Mouse (Mus musculus): ENCODE measurements around the gene Rnf227.

The Rnf227 gene

DNA sequence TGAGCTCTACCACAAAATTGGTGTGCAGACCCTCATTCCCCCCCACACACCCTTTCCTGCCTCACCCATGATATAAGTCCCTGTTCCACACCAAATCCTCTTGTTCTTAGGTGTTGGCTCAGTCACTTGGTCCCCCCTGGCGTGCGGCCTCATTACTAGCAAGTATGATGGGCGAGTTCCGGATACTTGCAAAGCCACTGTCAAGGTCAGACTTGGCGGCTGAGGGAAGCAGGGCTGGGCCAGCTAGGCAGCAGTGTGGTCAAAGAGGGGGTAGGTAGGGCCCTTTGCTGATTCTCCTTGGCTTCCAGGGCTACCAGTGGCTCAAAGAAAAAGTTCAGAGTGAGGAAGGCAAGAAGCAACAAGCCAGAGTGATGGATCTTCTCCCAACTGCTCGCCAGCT is 9.1 kb upstream of the Rnf227 start:
- no peak for DNase-seq (ENCODE audit: low read depth)

DNA sequence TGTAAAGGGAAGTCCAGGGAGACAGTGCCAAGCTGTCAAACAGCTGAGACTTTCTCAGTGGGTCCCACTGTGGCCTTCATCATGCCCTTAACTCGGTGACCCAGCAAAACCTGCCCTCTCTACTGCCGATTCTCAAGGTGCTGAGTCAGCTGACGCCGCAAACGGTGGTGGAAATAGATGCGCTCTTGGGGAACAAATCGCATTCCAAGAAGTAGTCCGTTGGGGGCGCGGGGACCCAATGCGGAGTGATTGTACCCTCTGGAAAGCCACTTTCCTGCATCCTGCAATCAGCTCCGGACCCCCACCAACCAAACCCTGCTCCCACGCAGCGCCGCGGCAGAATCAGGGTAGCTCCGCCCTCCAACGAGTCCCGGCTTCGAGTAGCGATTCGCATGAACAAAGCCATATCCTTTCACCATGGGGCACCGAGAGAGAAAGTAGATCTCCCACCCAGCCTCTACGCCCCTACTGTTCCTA is 8.3 kb upstream of the Rnf227 start:
- DNase-seq (ENCODE audit: low read depth), result peak; percentile 49

DNA sequence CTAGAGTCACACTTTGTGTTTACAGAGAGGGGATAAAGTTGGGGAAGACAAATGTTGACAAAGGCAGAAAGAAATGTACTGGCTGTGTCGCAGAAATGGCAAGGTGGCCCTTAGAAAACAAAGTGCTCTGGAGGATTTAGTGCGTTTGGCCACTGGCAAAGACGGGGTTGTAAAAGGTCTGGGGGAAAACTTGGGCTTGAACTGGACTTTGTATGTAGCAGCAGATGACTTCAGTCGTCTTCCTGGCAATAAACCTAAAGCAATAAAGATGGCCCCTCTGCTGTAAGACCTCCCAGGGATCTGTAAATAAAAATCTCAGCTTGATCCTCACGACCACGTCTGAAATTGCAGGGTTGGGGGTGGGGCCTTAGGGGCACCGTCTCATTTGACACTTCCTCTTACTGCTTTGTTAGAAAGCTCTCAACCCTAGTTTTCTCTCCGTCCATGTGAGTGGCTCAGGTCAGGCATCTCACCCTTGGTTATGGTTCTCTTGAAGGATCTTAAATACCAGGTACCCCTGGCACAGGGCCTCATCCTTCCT is 7.5 kb upstream of the Rnf227 start:
- DNase-seq (ENCODE audit: low read depth), result no peak

DNA sequence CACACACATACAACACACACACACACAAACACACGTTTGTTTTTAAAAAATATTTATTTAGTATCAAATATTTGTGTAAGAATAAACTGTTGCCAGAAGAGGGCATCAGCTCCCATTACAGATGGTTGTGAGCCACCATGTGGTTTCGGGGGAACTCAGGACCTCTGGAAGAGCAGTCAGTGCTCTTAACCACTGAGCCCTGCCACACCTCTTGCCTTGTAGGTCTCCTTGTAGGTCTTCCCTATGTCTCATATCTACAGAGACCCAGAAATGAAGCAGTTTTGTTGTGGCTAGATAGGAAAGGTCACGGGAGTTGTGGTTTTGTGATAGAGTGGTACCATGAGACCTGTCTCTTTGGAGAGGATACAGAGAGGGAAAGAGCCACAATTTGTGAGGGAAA is 6.3 kb upstream of the Rnf227 start:
- DNase-seq (ENCODE audit: low read depth), result peak; percentile 67

DNA sequence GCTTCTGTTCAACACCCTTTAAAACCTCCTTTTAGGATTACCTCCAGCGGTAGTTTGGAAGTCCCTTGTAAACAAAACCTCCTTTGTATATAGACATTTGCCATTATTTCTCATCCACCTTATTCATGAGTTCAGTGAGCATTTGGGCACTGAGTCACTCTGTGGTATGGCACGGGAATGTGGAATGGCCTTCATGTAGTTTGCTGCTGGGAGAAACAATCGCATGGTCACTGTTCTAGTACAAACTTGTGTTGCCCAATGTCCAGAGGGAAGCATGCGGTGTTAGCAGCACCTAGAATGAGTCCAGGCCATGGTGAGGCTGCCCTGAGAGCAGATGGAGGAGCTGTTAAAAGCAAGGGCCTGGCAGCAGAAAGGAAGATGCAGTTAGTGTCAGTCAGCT is 5.5 kb upstream of the Rnf227 start:
- peak; percentile 74 for DNase-seq (ENCODE audit: low read depth)

DNA sequence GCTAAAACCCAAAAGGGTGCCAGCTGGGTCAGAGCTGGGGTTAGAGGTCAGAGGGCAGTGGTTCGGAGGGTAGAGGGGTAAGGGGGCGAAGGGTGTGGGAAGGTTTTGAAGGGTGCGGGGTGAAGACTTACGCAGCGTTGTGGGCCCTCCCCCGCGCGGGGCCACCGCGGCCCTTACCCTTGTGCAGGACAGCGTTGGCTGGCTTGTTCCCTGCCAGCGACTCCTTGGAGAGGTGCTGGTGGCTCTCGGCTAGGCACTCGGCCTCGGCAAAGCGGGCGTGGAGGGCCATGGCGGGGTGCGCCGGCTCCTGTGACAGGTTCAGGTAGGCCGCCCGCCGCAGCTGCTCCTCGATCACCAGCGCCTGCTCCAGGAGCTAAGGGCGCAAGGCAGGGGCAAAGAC is 6.2 kb downstream of the Rnf227 start:
- no peak for DNase-seq (ENCODE audit: low read depth)

DNA sequence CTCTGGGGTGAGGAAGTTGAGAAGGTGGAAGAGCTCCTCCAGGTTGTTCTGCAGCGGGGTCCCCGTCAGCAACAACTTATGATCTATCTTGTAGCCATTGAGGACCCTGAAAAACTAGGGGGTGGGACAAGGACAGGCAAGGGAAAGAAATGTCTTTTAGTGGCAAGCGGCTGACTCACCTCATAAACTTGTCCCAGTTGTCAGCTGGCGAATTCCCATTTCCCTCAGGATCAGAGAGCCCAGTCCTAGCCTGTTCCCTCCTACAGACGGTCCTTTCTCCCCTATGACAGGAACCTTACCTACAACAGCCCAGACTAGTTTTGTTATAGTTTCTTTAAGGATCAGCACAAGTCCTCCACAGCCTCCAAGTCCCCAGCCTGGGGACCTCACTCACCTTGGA is 16.3 kb downstream of the Rnf227 start:
- DNase-seq (ENCODE audit: low read depth), result no peak

DNA sequence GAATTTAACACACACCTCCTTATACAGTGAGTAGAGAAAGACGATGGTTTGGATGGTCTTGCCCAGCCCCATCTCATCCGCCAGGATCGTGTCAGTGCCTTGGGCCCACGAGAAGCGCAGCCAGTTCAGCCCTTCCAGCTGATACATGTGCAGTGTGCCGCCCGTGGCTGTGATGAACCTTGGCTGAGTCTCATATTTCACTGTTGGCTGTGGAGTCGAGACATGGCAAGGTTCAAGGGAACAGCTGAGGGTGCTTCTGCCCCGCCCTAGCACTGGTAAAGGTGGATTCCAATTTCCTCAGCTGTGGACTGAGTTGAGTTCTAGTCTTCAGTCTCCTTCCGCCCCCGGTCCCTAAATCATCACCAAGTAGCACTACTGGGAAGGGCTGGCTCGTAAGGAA is 17.4 kb downstream of the Rnf227 start:
- DNase-seq (ENCODE audit: low read depth), result no peak

DNA sequence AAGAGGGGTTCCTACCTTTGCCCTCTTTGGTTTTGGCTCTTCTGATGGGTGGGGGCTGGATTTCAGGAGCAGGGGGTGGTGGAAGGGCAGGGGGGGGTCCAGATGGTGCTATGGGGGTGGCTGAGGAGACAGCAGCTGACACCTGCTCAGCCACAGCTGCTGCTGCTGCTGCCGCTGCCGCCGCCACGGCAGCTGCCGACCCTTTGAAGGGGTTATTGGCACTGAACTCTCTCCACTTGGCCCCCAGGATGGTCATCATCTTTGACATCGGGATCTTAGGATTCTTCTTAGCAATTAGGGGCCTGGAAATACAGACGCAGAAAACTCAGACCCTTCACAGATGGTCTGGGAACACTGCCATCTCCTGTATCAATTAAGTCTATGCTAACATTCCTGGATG is 21.8 kb downstream of the Rnf227 start:
- no peak for DNase-seq (ENCODE audit: low read depth)

DNA sequence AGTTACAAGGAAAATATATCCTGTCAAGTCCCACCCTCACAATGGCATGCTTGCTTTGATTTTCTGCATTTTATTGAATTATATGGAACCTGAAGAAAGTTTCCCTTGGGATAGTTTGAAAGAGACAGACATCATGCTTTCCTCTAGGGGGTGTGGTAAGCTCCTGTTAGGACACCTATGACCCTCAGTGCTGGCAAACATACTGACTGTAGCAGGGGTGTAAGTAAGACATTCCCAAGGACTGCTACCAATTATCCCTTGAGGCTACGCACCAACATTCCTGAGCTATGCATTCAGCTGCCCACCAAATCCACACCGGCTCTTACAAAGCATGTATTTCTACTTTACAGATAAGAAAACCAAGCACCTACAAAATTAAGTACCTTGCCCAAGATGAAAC is 22.2 kb downstream of the Rnf227 start:
- peak; percentile 68 for DNase-seq (ENCODE audit: low read depth)

DNA sequence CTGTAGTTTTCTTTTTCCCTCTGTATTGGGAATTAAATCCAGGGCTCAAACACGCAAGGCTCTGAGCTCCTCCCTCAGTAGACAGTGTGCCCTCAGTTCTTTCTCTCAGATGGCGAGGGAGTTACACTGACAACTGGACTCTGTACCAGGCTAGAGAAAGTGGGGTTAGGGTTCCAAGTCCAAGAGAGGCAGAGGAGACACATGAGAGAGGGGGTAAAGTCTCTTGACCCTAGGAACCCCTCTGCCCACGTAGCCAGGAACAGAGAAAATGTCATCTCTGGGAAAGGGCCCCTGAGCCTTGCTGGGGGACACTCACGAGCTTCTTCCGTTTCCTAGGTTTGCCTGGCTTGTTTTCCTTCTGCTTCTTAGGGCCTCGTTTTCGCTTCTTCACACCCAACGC is 24.1 kb downstream of the Rnf227 start:
- no peak for DNase-seq (ENCODE audit: low read depth)

DNA sequence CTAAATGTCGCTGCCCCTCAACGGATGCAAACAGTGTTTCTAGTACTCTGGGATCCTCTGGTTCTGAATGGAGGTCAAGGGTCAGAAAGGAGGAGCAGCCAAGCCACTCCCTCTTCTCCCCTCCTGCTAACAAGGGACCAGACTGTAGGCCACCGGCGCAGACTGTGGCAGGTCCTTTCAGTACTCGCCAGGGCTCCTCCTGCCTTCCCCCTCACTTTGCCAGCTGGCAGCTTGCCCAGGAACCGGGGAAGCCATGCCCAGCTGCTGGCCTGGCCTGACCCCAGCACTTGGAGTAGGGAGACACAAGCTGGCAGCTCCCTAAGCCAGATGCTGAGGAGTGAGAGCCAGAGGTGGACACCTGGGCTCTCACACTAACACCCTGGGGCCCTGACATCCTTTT is 24.6 kb downstream of the Rnf227 start:
- peak; percentile 89 for DNase-seq (ENCODE audit: low read depth)

DNA sequence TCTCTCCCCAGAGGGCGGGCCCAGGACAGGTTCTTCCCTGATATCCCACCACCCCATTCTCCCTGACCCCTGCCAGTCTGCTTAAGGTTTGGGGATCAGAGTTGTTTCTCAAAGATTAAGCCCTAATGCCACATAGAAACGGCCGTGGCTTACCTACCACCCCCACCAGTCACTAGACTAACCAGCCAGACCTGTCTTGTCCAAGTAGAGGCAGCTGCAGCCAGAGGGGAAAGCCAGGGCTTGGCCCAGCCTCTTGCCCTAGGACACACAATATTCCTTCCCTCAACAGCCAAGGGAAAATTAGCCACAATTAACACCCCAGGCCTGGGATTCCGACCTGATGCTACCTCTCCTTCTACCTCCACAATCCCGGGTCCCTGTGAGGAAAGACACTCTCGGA is 25.5 kb downstream of the Rnf227 start:
- DNase-seq (ENCODE audit: low read depth), result no peak

DNA sequence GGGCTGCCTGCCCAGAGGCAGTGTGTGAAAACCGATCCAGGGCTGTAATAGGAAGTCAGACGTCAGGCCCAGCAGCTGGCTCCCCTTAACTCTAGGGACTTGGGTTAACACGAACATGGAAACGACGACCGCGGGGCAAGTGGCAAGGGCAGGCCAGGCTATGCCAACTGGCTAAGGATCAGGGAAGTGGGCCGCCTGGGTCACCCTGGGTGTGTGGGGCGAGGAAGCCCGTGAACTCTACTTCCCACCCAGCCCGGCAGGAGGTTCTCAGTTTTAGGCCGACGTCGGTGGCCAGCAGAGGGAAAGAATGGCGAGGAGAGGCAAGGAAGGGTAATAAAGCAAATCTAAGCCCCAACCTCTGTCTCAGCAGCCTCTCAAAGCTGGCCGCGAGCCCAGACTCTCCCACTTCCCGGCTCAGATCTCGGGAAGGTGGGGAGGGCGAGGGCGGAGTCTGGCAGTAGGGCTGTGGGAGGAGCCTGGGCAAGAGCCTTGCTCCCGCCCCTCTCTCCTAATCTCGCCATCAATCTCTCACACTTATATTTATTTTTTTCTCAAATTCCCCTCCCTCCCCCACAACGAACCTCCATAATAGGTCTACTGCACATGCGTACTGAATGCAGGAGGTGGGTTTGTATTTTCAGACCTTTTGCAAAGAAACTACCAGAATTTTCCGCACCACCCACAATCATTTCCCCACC is 26.0 kb downstream of the Rnf227 start:
- peak; percentile 100 for DNase-seq (ENCODE audit: low read depth)

DNA sequence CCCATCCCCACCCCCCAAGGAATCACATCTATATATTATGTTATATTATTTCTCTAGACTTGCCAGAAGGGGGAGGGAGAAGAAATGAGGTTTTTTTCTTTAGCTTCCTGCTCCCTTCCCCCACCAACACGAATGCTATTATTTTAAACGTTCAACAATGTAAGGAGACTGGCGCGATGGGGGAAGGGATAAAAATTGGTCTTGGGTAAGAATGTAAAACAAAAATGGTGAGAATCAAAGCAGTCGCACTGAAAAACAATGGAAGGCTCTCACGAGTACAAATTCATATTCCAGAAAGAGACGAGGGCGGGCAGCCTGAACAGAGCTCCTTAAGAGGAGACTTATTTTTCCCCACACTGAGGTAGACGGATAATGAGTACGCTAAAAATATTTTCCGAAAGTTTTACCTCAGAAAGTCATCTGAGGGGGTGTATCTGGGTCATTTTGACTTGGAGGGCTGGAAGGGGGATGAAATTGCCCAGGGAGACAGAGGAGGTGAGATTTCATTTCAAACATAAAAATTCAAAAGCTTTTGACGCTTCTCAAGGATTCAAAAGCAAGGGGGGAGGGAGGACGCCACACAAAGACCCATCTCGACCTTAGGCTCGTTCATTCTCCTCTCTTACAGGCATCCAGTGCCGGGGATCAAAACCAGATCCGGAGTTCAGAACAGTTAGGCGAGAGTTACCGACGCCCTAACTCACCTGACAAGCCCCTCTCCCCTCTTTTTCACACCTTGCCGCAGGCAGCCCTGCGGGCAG is 26.8 kb downstream of the Rnf227 start:
- DNase-seq (ENCODE audit: low read depth), result peak; percentile 44

DNA sequence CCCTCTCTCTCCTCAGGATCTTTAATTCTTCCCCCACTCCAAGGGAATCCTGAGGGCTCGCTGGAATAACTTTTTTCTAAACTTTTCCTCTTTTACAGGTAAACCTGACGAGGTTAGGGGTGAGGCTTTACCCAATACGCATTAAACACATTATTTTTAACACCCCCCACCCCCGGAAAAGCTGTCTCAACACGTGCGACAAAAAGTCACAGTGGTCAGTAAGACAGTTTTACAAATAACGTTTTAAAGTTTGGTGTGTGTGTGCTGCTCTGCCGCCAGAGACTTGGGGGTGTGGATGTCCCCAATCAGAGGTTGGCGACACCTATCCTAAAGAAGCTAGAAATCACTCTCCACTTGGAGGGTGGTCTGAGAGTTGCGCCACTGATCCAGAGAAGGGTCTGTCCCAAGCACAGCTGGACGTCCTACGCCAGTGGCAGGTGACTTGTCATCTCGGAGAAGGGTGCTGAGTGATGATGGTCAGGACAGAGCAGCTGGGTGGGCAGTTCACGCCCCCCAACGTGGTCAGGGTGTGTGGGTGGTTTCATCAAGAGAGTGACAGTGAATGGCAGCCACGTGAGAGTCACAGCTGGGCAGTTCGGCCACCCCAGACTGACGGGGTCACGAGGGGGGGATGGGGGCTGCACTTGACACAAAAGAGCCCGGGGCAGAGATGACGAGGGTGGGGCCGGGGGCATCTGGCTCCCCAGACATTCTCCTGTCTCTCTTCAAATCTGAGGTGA is 27.5 kb downstream of the Rnf227 start:
- DNase-seq (ENCODE audit: low read depth), result no peak

DNA sequence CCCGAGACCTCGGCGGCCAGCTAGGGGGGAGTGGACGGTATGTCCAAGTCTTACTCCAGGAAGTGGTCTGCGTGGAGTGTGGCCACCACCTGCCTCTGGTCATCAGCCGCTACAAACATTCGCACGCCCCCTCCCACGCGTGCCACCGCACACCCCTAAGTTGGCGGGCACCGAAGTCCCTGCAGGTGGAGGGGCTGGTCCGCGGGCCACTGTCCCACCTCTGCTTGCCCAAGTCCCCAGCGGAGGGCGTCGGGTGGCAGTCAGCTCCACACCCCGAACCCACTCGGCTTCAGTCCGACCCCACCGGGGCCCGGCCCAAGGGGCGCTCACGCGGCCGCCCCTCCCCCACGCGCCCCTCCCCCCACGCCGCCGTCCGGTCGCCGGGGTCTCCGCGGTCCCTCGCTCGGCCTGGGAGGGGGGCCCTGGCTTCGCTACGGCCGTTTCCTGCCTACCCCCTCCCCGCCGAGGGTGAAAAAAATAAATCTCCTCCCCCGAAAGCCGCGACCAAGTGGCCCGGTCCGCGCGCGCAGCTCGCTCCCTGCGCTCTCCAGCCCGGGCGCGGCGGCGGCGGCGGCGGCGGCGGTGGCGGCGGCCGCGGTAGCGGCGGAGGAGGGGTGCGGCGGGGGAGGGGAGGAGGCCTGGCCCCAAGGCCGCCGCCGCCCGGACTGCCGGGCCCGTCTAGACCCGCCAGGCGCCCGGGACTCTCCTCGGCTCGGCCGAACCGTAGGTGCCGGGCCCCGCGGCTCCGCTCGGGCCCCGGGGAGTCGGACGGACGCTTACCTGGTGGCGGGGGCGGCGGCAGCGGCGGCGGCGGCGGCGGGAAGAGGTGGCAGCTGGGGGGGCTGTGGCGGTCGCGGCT is 28.3 kb downstream of the Rnf227 start:
- peak; percentile 67 for DNase-seq (ENCODE audit: low read depth)

DNA sequence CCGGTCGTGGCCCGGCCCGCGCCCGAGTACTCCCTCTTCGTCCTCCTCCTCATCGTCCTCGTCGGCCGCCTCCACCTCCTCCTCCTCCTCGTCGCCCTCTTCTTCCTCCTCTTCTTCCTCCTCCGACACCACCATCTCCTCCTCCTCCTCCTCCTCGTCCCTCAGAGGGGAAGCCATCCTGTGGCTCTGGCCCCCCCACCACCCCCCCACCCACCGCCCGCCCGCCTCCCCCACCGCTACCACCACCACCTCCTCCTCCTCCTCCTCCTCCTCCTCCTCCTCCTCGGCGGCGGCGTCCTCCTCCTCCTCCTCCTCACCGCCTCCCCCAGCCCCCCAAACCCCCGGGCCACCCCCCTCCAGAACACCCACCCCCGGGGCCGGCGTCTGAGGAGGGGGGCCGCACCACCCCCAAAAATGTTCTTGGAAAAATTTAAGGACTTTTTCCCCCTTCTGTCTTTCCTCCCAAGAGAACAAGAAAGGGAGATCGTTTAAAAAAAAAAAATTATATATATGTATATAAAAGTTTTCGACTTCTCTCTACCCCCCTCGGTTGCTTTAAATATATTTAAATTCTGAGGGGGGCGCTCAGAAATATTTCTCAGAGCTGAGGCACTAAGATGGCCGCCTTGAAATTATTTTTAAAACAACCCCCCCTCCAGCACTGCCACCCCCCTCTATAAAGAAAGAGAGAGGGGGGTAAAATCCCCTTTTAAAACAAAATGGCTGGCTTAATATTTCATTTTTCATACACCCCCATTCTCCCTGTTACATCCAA is 29.1 kb downstream of the Rnf227 start, which contains the start of gene Chd3:
Gene Chd3 (minus strand): TSS at position 192 of the 775 bp plus-strand sequence.
- DNase-seq (ENCODE audit: low read depth), result no peak

DNA sequence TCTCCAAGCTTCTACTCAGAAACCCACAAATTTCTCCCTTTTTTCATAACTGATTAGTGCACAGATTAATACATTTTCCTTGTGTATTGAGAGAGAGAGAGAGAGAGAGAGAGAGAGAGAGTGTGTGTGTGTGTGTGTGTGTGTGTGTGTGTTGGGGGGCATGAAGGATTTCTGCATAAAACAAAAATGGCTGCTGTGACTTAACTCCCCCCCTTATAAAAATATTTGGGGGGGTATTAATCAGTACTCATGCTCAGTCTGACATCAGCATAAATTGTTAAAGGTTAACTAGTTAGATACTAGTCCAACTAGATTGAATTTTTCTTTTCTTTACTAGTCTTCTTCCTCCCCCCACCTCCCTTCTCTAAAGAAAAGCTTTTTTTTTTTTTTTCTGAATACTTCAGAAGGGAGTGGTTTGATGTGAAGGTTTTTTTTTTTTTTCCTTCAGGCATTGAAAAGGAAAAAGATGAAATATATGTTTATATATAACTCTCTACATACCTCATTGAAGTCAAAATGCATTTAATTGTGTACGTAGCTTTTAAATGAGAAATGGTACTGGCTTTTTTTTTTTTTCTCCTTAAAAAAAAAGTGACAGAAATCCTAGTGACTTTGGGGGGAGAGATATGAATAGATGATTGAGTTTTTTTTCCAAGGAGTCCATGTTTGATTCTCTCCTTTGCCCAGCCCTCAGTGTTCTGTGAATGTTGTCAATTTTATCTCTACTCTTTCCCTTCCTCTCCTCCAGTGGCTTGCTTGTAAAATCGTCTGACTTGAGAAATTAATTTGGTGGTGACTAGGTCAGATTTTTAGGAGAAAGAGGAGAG is 29.9 kb downstream of the Rnf227 start:
- peak; percentile 46 for DNase-seq (ENCODE audit: low read depth)

DNA sequence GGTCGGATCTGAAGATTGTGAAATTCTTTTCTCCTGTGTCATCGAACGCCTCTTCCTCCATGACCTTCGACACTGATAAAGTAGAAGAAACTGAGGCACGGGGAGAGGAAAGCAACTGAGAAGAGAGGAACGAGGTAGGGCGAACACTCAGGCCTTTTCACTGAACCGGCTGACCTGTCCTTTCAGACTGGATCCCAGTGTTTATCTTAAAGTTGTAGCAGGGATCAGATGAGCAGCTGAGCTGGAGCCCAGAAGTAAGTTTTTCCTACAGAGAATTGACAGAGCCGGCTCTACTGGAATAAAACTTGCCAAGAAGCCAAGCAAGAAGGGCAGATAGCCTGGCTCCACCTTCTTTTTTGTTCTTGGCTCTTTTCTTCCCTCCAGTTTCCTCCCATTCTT is 30.6 kb downstream of the Rnf227 start:
- DNase-seq (ENCODE audit: low read depth), result peak; percentile 44

Measured in NIH3T3 (cell line).